Mouse (Mus musculus): ENCODE measurements around the gene Olfr714. TPM values are rescaled to one million over a fixed set of nuclear protein-coding genes. Genes with fewer than 3 reads are reported as not detected.

Gene Olfr714
- not detected for polyA plus RNA-seq (2014; fragmentation: Illumina TruSeq; extraction: RNeasy Lipid Tissue Mini Kit (QIAGEN cat#74804); ENCODE audit: low read depth, low replicate concordance)

DNA sequence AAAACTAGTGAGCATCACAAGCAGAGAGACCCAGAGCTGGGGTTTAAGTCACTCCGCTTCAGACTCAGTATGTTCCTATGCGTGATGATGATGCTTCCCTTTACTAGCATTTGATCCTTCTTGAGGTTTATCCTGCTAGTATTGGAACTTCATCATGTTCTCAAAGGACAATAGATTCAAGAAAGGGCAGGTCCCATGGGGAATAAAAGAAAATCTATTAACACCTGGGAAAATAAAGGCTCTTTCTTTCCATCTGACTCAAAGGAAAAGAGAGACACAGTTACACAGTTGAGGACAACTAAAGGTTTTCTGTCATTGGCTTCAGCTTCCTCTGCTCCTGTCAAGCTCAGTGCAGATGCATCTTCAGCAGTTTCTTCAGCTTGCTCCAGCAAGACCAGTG is at the start of gene Olfr714:
TSS of gene Olfr714 (plus strand) at position 301 of the 400 bp plus-strand sequence.

DNA sequence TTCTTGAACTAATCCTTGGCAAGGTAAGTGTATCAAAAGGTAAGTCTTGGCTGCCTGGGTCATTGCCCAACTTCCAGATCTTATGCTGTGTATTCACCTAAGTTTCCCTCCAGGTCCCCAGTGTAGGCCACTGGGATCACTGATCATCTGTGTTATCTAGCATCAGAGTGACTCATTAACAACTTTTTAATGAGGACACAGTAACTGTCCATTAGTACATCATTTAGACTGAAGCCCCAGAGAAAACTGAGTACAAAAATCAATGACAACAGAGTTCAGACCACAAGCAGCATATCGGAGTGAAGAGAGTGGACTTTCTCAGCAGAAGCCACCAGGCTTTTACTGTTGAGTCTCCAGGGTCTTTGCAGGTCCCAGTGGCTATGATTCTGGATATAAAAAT is 39.9 kb upstream of the Olfr714 start, which contains the start of gene Olfr713:
TSS of gene Olfr713 (plus strand) at position 301 of the 400 bp plus-strand sequence.

DNA sequence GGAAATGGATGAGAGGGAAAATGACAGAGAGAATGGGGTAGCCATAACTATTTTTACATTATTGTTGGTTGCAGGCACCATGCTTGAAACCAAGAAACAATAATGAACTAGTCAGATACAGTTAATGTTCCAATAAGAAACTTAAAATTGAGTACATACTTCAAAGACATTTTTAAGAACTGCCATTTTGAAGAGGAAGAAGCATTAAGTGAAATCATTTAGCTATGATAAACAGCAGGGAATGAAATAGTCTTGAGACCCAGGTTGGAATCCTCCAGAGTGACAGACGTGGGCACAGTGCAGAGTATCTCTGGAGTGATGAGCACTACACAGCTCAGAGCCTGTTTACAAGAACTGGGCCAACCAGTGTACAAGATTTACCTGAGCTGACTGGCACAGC is 22.1 kb downstream of the Olfr714 start, which contains the start of gene Olfr17:
TSS of gene Olfr17 (plus strand) at position 301 of the 400 bp plus-strand sequence.

DNA sequence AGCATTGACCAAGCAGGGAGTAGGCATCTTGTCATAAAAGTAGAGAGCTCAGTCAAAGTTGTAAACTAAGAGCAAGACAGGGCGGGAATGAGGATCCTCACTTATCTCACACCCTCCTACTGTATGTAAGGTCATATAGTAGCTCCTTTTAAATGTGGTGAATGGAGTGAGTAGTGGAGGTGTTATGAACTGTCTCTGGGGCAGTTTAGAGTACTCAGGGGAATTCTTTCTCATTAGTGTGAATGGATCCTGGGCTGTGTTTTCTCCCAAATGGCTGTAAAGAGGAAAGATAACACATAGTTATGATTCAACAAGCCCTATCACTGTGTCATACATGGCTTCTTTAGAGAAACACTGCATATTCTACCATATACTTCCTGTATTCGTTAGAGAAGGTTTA is 39.5 kb downstream of the Olfr714 start, which contains the start of gene Olfr715b:
TSS of gene Olfr715b (minus strand) at position 101 of the 400 bp plus-strand sequence.

Other genes starting within 250 kb of the Olfr714 start
- not detected for gene Olfr702, start 237.1 kb upstream of the Olfr714 start, polyA plus RNA-seq (2014; fragmentation: Illumina TruSeq; extraction: RNeasy Lipid Tissue Mini Kit (QIAGEN cat#74804); ENCODE audit: low read depth, low replicate concordance)
- gene Olfr703, start 227.6 kb upstream of the Olfr714 start, polyA plus RNA-seq (2014; fragmentation: Illumina TruSeq; extraction: RNeasy Lipid Tissue Mini Kit (QIAGEN cat#74804); ENCODE audit: low read depth, low replicate concordance) = not detected
- gene Olfr704, start 207.8 kb upstream of the Olfr714 start, polyA plus RNA-seq (2014; fragmentation: Illumina TruSeq; extraction: RNeasy Lipid Tissue Mini Kit (QIAGEN cat#74804); ENCODE audit: low read depth, low replicate concordance) = not detected
- not detected for gene Olfr705, start 194.1 kb upstream of the Olfr714 start, polyA plus RNA-seq (2014; fragmentation: Illumina TruSeq; extraction: RNeasy Lipid Tissue Mini Kit (QIAGEN cat#74804); ENCODE audit: low read depth, low replicate concordance)
- gene Olfr706, start 182.8 kb upstream of the Olfr714 start, polyA plus RNA-seq (2014; fragmentation: Illumina TruSeq; extraction: RNeasy Lipid Tissue Mini Kit (QIAGEN cat#74804); ENCODE audit: low read depth, low replicate concordance) = not detected
- not detected for gene Olfr707, start 169.7 kb upstream of the Olfr714 start, polyA plus RNA-seq (2014; fragmentation: Illumina TruSeq; extraction: RNeasy Lipid Tissue Mini Kit (QIAGEN cat#74804); ENCODE audit: low read depth, low replicate concordance)
- not detected for gene Olfr1532-ps1, start 163.0 kb upstream of the Olfr714 start, polyA plus RNA-seq (2014; fragmentation: Illumina TruSeq; extraction: RNeasy Lipid Tissue Mini Kit (QIAGEN cat#74804); ENCODE audit: low read depth, low replicate concordance)
- not detected for gene Olfr709-ps1, start 138.8 kb upstream of the Olfr714 start, polyA plus RNA-seq (2014; fragmentation: Illumina TruSeq; extraction: RNeasy Lipid Tissue Mini Kit (QIAGEN cat#74804); ENCODE audit: low read depth, low replicate concordance)
- gene Olfr710, start 122.7 kb upstream of the Olfr714 start, polyA plus RNA-seq (2014; fragmentation: Illumina TruSeq; extraction: RNeasy Lipid Tissue Mini Kit (QIAGEN cat#74804); ENCODE audit: low read depth, low replicate concordance) = not detected
- gene Olfr6, start 107.0 kb upstream of the Olfr714 start, polyA plus RNA-seq (2014; fragmentation: Illumina TruSeq; extraction: RNeasy Lipid Tissue Mini Kit (QIAGEN cat#74804); ENCODE audit: low read depth, low replicate concordance) = not detected
- not detected for gene Olfr711, start 95.5 kb upstream of the Olfr714 start, polyA plus RNA-seq (2014; fragmentation: Illumina TruSeq; extraction: RNeasy Lipid Tissue Mini Kit (QIAGEN cat#74804); ENCODE audit: low read depth, low replicate concordance)
- not detected for gene Olfr2, start 64.9 kb upstream of the Olfr714 start, polyA plus RNA-seq (2014; fragmentation: Illumina TruSeq; extraction: RNeasy Lipid Tissue Mini Kit (QIAGEN cat#74804); ENCODE audit: low read depth, low replicate concordance)
- gene Olfr713, start 39.8 kb upstream of the Olfr714 start, polyA plus RNA-seq (2014; fragmentation: Illumina TruSeq; extraction: RNeasy Lipid Tissue Mini Kit (QIAGEN cat#74804); ENCODE audit: low read depth, low replicate concordance) = not detected
- gene Olfr17, start 22.2 kb downstream of the Olfr714 start, polyA plus RNA-seq (2014; fragmentation: Illumina TruSeq; extraction: RNeasy Lipid Tissue Mini Kit (QIAGEN cat#74804); ENCODE audit: low read depth, low replicate concordance) = not detected
- gene Olfr715b, start 39.4 kb downstream of the Olfr714 start, polyA plus RNA-seq (2014; fragmentation: Illumina TruSeq; extraction: RNeasy Lipid Tissue Mini Kit (QIAGEN cat#74804); ENCODE audit: low read depth, low replicate concordance) = not detected
- not detected for gene Olfr715, start 60.1 kb downstream of the Olfr714 start, polyA plus RNA-seq (2014; fragmentation: Illumina TruSeq; extraction: RNeasy Lipid Tissue Mini Kit (QIAGEN cat#74804); ENCODE audit: low read depth, low replicate concordance)
- not detected for gene Olfr716, start 67.3 kb downstream of the Olfr714 start, polyA plus RNA-seq (2014; fragmentation: Illumina TruSeq; extraction: RNeasy Lipid Tissue Mini Kit (QIAGEN cat#74804); ENCODE audit: low read depth, low replicate concordance)
- not detected for gene Nlrp14, start 96.0 kb downstream of the Olfr714 start, polyA plus RNA-seq (2014; fragmentation: Illumina TruSeq; extraction: RNeasy Lipid Tissue Mini Kit (QIAGEN cat#74804); ENCODE audit: low read depth, low replicate concordance)
- gene Rbmxl2, start 138.5 kb downstream of the Olfr714 start, polyA plus RNA-seq (2014; fragmentation: Illumina TruSeq; extraction: RNeasy Lipid Tissue Mini Kit (QIAGEN cat#74804); ENCODE audit: low read depth, low replicate concordance) = not detected